Mouse (Mus musculus): ENCODE results near the gene Cbln1.

DNA sequence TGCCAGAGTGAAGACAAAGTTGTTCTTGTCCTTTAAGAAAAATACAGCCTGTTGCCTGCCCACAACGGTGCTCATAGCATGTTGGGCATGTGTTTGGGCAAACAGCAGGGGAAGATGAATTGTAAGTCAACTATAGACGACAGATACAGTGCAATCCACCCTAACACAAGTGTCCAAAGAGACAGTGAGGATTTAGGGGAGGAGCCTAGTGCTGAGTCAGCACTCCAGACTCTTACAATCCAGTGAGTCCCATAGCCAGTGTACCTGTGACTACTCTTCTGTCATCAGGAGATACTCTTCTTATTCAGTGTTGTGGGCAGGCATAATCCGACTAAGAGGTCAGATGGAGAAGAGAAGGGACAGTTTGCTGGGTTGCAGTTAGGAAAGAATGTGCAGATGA, 8.0 kb downstream of the Cbln1 start:
- no peak for TF ChIP-seq CTCF (IDR thresholded peaks at IDR 0.05; ENCODE audit: control insufficient read depth, insufficient read depth, insufficient read length)
- TF ChIP-seq CEBPB (IDR thresholded peaks at IDR 0.05; ENCODE audit: low read depth) = no peak

Data from C2C12 (cell line).